Mouse (Mus musculus) CD4-positive helper T cell, adult 2 months (primary cell): ENCODE data around the gene Tfap4.
A peak's percentile ranks its signal among the peaks of the same experiment; 100 is the strongest.

Experiments used
- DNase-seq: peaks from one replicate; pipeline ENCODE4 v3.0.0-alpha.2; 2012; ENCODE audit warnings: low read depth, missing footprints, low spot score

Gene Tfap4

GRCm38 (mm10) chr16:4559715-4560144 lies at the start of gene Tfap4:
Gene Tfap4, minus strand, starts transcription at chr16:4559854.
- peak; percentile 92 for DNase-seq

- DNase-seq, result no peak
These were observed 48.9 kb upstream of the Tfap4 start for GRCm38 (mm10) chr16:4608532-4609059.

- peak; percentile 85 for DNase-seq
These were observed 48.3 kb upstream of the Tfap4 start for GRCm38 (mm10) chr16:4607818-4608531.

GRCm38 (mm10) chr16:4606431-4607084 lies 46.9 kb upstream of the Tfap4 start:
- DNase-seq, result no peak

- DNase-seq, result no peak
These were observed 46.0 kb upstream of the Tfap4 start for GRCm38 (mm10) chr16:4605514-4606131.

- DNase-seq, result no peak
These were observed 44.7 kb upstream of the Tfap4 start for GRCm38 (mm10) chr16:4604293-4604837.

- no peak for DNase-seq
These were observed 43.8 kb upstream of the Tfap4 start for GRCm38 (mm10) chr16:4603453-4603837.

- no peak for DNase-seq
These were observed 43.3 kb upstream of the Tfap4 start for GRCm38 (mm10) chr16:4602766-4603452.

- DNase-seq, result no peak
These were observed 42.5 kb upstream of the Tfap4 start for GRCm38 (mm10) chr16:4602189-4602588.

- no peak for DNase-seq
These were observed 41.2 kb upstream of the Tfap4 start for GRCm38 (mm10) chr16:4600701-4601310.

GRCm38 (mm10) chr16:4599616-4600015 lies 40.0 kb upstream of the Tfap4 start:
- DNase-seq, result no peak

GRCm38 (mm10) chr16:4598891-4599543 lies 39.4 kb upstream of the Tfap4 start:
- no peak for DNase-seq

GRCm38 (mm10) chr16:4598041-4598440 lies 38.4 kb upstream of the Tfap4 start:
- DNase-seq, result no peak

- DNase-seq, result no peak
These were observed 37.6 kb upstream of the Tfap4 start for GRCm38 (mm10) chr16:4597296-4597695.

- DNase-seq, result no peak
These were observed 37.2 kb upstream of the Tfap4 start for GRCm38 (mm10) chr16:4596836-4597235.

GRCm38 (mm10) chr16:4596141-4596728 lies 36.6 kb upstream of the Tfap4 start:
- no peak for DNase-seq

GRCm38 (mm10) chr16:4595527-4595963 lies 35.9 kb upstream of the Tfap4 start:
- no peak for DNase-seq

GRCm38 (mm10) chr16:4594814-4595526 lies 35.3 kb upstream of the Tfap4 start:
- peak; percentile 41 for DNase-seq

- DNase-seq, result peak; percentile 59
These were observed 34.5 kb upstream of the Tfap4 start, which contains the start of gene Glis2 for GRCm38 (mm10) chr16:4593971-4594813. Gene Glis2, plus strand, starts transcription at chr16:4594713.
